Mouse (Mus musculus) cortical plate, adult 2 months (tissue): ENCODE measurements around the gene Zfp182. TPM values are rescaled to one million over a fixed set of nuclear protein-coding genes. Genes with fewer than 3 reads are reported as not detected.

Experiments used
- H3K27ac ChIP-seq: fragments of 200-500 bp; 2 replicates; pipeline ENCODE4 v1.5.1; 2012; ENCODE audit warnings: low read length, control low read depth, inconsistent platforms; ENCODE audit not compliant: insufficient read depth
- H3K4me1 ChIP-seq: fragments of 200-500 bp; 2 replicates; pipeline ENCODE4 v1.6.1; 2011; ENCODE audit warnings: low read length; ENCODE audit not compliant: control insufficient read depth, insufficient read depth
- H3K4me3 ChIP-seq: fragments of 200-500 bp; 2 replicates; pipeline ENCODE4 v1.5.1; 2011; ENCODE audit warnings: mild to moderate bottlenecking, low read length, control low read depth; ENCODE audit not compliant: insufficient read depth
- CTCF ChIP-seq: fragments of 200-500 bp; IDR thresholded peaks from 2 replicates; pipeline ENCODE4 v1.5.1; 2011; ENCODE audit warnings: mild to moderate bottlenecking, control low read depth, low read length; ENCODE audit not compliant: insufficient read depth; ENCODE audit errors: extremely low read depth
- POLR2A ChIP-seq: fragments of 200-500 bp; IDR thresholded peaks from 2 replicates; pipeline ENCODE4 v1.6.1; 2011; ENCODE audit warnings: mild to moderate bottlenecking, low read length, control low read depth; ENCODE audit not compliant: insufficient read depth; ENCODE audit errors: extremely low read depth
- polyA plus RNA-seq: library from polyadenylated mRNA; depleted of rRNA; stranded (reverse); fragments of >200 nt; gene quantifications from 2 replicates; pipeline ENCODE4 v1.2.3, GENCODE M21; 2012; rRNA removed

Gene Zfp182
- polyA plus RNA-seq: 9.5 and 9.7 TPM in 2 replicates

DNA sequence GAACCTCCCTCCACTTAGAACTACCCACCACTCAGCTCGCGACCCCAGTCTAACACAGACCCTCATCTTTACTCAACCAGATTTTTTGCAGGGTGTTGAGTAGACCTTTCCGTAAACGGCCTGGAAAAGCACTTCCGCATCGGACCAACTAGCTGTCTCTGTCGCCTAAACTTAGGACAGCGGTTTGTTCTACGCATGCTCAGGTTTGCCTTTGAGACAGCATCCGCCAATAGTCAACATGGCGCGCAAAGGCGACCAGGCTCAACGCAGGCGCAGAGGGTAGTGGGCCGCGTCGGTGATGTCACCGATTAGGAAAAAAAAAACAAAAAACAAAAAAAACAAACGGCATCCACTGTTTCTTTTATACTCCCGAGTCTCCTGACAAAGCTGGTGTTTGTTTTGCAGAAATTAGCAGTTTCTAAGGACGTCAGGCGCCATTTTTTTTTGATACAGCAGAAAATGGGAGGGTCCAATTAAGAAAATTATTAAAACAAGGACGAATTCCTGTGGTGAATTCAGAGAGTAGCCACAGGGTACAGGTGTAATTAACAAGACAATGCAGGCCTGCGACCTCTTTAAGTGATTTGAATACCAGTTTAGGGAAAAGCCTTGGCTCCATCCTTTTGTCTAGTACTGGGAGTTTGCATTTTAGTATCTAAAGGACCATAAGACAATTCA lies at the start of gene Zfp182:
Gene Zfp182, minus strand, starts transcription at position 451 of the 678 bp plus-strand sequence.
- peak; percentile 61; the same call in 1 of the 2 replicates for TF ChIP-seq POLR2A
- TF ChIP-seq CTCF: no peak
- Histone ChIP-seq H3K27ac (no peak within 1 kb of the TSS), H3K4me1 (no peaks in the 10 kb centered on the region), H3K4me3 (peak within 1 kb of the TSS; percentile 55)

DNA sequence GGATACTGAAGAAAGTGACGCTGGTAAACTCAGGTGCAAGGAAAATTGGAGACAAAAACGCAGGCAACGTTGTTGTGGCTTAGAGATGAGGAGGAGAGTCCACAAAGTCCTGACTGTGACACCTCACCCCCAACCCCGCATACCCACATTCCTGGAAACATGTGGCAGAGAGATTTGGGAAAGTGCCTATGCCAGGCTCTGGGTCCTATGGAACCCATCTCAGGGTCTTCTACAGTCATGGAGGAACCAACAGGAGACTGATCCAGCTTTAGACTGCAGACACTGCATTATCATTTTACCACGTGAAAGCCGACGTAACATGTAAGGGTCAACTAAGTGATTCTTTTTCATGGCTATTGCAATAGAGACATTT lies 27.7 kb upstream of the Zfp182 start:
- Histone ChIP-seq H3K27ac (peak overlapping the region; percentile 95), H3K4me1 (no peaks in the 10 kb centered on the region), H3K4me3 (peak overlapping the region; percentile 91)
- TF ChIP-seq CTCF (no peak), POLR2A (no peak)

DNA sequence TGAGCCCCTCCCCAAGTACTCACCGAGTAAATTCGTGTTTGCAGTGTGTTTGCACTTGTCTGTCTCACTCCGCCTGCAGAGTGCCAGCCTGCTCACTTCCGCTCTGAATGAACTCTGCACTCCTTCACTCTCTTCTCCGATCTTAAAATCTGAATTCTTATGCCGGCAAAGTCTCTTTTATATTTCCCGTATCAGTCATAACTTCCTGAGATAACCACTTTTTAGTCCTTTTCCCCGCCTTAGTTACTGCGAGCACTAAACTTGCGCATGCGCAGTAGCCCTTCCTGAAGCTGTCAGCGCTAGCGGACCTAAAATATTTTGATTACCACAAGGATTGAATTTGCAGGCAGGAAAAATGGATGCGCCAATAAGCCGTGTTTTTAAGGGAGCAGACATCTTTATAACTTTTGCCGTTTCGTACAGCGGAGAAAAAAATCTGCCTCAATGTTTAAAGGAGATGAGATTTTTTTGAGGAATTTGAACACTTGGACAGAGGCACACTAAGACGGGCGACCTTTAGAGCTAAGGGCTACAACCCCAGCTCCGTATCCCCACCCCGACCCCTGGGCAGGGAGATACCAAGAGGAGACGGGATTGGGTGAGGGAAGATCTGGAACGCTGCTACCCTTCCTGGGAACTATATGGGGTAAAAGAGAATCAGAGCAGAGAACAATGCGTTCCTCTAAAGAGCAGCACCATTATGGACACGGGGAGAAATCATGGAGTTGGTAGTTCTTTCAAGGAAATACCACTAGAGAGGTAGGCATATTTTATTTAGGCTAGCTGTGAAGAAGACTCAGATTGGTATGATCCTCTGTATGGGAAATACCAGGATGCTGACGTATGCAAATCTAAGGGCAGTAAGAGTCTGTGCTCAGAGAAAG lies 27.1 kb upstream of the Zfp182 start, which contains the start of gene Zfp300:
Gene Zfp300, minus strand, starts transcription at position 545 of the 884 bp plus-strand sequence.
- Histone ChIP-seq H3K4me3 (peak within 1 kb of the TSS; percentile 91), H3K27ac (peak within 1 kb of the TSS; percentile 95), H3K4me1 (no peaks in the 10 kb centered on the region)
- TF ChIP-seq CTCF: no peak
- 0 out of 2 replicates have a peak, but pooled peaks have one; percentile 6 for TF ChIP-seq POLR2A

DNA sequence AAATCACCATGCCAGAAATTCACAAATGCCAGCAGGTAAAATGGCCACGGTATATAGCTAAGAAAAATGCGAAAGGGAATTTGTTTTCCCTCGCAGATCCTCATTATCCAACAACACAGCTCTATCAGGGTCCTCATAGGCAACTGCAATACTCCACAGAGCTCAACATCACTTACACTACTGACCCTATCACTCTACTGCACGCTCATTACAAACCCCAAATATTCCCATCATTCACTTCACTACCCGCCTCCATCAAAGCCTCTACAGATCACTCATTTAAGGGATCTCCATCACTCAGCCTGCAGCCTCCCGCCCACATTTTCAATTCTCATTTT lies 26.5 kb upstream of the Zfp182 start:
- Histone ChIP-seq H3K27ac (no peak overlapping the region), H3K4me1 (no peaks in the 10 kb centered on the region), H3K4me3 (peak overlapping the region; percentile 91)
- TF ChIP-seq CTCF: no peak
- no peak for TF ChIP-seq POLR2A

DNA sequence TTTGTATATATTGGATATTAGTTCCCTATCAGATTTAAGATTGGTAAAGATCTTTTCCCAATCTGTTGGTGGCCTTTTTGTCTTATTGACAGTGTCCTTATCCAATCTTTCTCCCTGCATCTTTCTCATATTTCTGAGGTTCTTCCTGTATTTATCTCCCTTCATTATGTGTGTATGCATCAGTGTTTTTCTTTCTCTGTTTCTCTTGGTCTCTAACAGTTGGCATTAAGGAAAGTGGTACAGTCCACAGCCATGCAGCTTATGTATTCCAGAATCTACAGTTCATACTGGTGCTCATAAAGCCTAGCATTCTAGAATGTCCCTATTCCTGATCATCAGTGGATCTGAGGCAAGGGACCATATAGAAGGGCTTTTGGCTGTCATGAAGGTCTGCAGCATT lies 6.0 kb upstream of the Zfp182 start, which contains the start of gene Spaca5:
Gene Spaca5, plus strand, starts transcription at position 301 of the 400 bp plus-strand sequence.
- TF ChIP-seq CTCF: no peak
- no peak for TF ChIP-seq POLR2A

DNA sequence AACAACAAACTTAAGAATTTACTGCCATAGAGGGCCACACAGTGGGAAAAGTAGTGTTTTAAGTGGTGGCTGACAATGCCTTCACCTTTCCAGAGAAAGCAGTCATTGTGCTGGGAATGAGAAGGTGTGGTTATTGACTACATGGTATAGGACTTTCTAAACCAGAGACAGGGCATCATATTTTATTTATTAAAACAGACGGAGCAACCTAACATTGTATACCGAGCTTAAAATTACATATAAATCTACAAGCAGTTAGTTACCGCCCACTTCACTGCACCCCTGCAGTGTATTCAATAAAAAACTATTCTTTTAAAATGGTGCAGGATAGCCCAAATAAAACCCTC lies 401 bp upstream of the Zfp182 start:
- H3K27ac ChIP-seq: no peak overlapping the region
- TF ChIP-seq POLR2A: no peak
- TF ChIP-seq CTCF: no peak
- H3K4me1 ChIP-seq: no peaks in the 10 kb centered on the region
- peak overlapping the region; percentile 55; the same call in 1 of the 2 replicates for H3K4me3 ChIP-seq

More for the DNA sequence above, 6.0 kb upstream of the Zfp182 start, which contains the start of gene Spaca5:
- Histone ChIP-seq H3K27ac (no peak within 1 kb of the TSS), H3K4me3 (no peak within 1 kb of the TSS), H3K4me1 (no peaks in the 10 kb centered on the region)

DNA sequence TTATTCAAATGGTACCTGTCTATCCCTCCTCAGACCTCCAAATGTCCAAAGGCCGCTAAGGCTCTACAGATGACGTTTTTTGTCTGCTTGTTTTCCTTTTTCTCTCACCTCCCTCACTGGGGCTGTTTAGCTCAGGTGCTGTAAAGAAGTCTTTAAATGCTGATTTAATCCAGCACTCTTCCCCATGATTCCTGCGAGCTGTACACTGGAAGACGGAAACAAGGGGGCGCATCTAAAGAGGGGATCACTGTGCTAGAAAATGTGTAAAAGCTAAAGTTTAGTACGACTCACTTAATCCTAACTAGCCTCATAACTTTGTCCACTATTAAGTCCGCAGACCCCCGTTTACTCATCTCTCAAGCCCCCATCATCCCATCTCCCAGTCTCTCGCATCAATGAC lies 656 bp downstream of the Zfp182 start:
- Histone ChIP-seq H3K4me3 (peak overlapping the region; percentile 55), H3K4me1 (no peaks in the 10 kb centered on the region), H3K27ac (no peak overlapping the region)
- TF ChIP-seq CTCF: no peak
- no peak for TF ChIP-seq POLR2A

DNA sequence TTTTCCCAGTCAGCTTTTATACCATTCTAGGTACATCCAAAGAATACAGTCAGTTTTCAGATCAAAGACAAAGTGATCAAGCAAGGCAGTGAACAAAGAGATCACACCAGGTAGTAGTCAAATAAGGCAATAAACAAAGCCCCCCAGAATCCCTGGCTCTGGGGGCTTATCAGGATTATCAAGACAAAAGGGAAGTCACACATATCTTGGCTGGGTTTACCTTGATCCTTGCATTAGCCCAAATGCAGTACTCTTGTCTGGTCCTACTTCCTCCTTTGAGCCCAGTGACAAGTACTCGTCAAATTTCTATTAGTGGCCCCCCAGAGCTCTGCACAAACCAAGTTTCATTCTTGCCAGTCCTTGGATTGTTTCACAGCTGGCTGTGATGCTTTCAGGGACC lies 81.2 kb downstream of the Zfp182 start:
- H3K4me3 ChIP-seq: no peak overlapping the region
- H3K27ac ChIP-seq: no peak overlapping the region
- no peaks in the 10 kb centered on the region for H3K4me1 ChIP-seq
- TF ChIP-seq POLR2A (no peak), CTCF (no peak)

Other genes starting within 250 kb of the Zfp182 start
- gene Timp1, start 192.2 kb downstream of the Zfp182 start, polyA plus RNA-seq: 0.68 and 1.5 TPM in 2 replicates
- 295 and 303 TPM in 2 replicates for gene Syn1, start 141.3 kb downstream of the Zfp182 start, polyA plus RNA-seq
- gene Cfp, start 130.8 kb downstream of the Zfp182 start, polyA plus RNA-seq: 18.4 and 22.0 TPM in 2 replicates
- gene Elk1, start 111.7 kb downstream of the Zfp182 start, polyA plus RNA-seq: 40.2 and 44.3 TPM in 2 replicates
- 14.4 and 14.9 TPM in 2 replicates for gene Uxt, start 100.3 kb downstream of the Zfp182 start, polyA plus RNA-seq
- not detected in 2 replicates for gene Spaca5, start 6.1 kb upstream of the Zfp182 start, polyA plus RNA-seq
- gene Zfp300, start 27.2 kb upstream of the Zfp182 start, polyA plus RNA-seq: 1.3 and 1.4 TPM in 2 replicates
- not detected in 2 replicates for gene Ssxa1, start 53.5 kb upstream of the Zfp182 start, polyA plus RNA-seq
- not detected in 2 replicates for gene Gm21876, start 113.3 kb upstream of the Zfp182 start, polyA plus RNA-seq